Mouse (Mus musculus): ENCODE data around the gene Vmn1r68.

DNA sequence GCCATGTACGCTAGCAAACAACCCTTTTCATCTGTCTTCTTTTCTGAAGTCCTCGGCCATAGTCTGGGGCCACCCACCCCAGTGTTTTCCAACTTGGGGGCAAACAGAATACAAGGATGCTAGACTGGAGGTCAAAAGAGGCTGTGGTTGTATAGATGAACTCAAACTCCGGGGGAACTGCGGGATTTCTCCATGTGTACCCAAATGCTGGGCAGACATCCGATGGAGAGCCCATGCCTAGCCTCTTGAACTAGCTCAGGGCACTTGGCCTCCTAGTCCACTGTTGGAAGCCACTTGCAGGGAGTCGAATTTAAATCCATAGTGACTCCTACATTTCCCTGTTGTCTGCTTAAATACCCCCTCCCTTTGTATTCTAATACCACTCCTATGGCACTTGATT is 62.7 kb downstream of the Vmn1r68 start:
- TF ChIP-seq CTCF (IDR thresholded peaks at IDR 0.05; ENCODE audit: low read depth, low read length): no peak
- TF ChIP-seq POLR2A (IDR thresholded peaks at IDR 0.05; ENCODE audit: insufficient read depth, low read length): no peak
- no peak for TF ChIP-seq EP300 (IDR thresholded peaks at IDR 0.05; ENCODE audit: insufficient read depth, low read depth, low read length)
